Mouse (Mus musculus) myocyte (in vitro differentiated cells): Measurements from ENCODE around the gene Csgalnact2. TPM values are rescaled to one million over a fixed set of nuclear protein-coding genes. Genes with fewer than 3 reads are reported as not detected.

Source experiments
- H3K27me3 ChIP-seq: one replicate; pipeline ENCODE4 v1.6.1; 2011; ENCODE audit not compliant: control insufficient read depth, insufficient read depth, insufficient read length
- H3K36me3 ChIP-seq: one replicate; pipeline ENCODE4 v1.6.1; 2011; ENCODE audit not compliant: control insufficient read depth, insufficient read depth
- H3K4me2 ChIP-seq: one replicate; pipeline ENCODE4 v1.6.1; 2011; ENCODE audit warnings: low read depth, control low read depth
- H3K4me3 ChIP-seq: one replicate; pipeline ENCODE4 v1.5.1; 2011; ENCODE audit warnings: mild to moderate bottlenecking, control low read depth, moderate library complexity
- H3K79me2 ChIP-seq: one replicate; pipeline ENCODE4 v1.6.1; 2011; ENCODE audit not compliant: control insufficient read depth, insufficient read depth
- H3ac ChIP-seq: one replicate; pipeline ENCODE4 v1.6.1; 2011; ENCODE audit not compliant: control insufficient read depth, insufficient read length
- CEBPB ChIP-seq: IDR thresholded peaks from 2 replicates; pipeline ENCODE4 v1.6.1; 2011; ENCODE audit warnings: mild to moderate bottlenecking, moderate library complexity; ENCODE audit not compliant: poor library complexity, insufficient read depth, severe bottlenecking
- E2F4 ChIP-seq: IDR thresholded peaks from one replicate; pipeline ENCODE4 v1.6.1; 2011; ENCODE audit warnings: mild to moderate bottlenecking, control low read depth, moderate library complexity; ENCODE audit not compliant: insufficient read depth
- MAX ChIP-seq: IDR thresholded peaks from one replicate; pipeline ENCODE4 v1.6.1; 2011; ENCODE audit warnings: low read depth, mild to moderate bottlenecking, control low read depth
- MYOD1 ChIP-seq, 3 experiments: IDR thresholded peaks; one replicate each; pipeline ENCODE4 v1.6.1; 2011; ENCODE audit warnings: control low read depth in 2 of 3, low read depth in 2 of 3, mild to moderate bottlenecking in 2 of 3, moderate library complexity in 1 of 3; ENCODE audit not compliant: insufficient read length in 2 of 3, control insufficient read depth in 1 of 3
- MYOG ChIP-seq, 3 experiments: IDR thresholded peaks; one replicate each; pipeline ENCODE4 v1.6.1; 2011; ENCODE audit warnings: control low read depth in 2 of 3, low read depth in 2 of 3, mild to moderate bottlenecking in 2 of 3; ENCODE audit not compliant: insufficient read length in 2 of 3, control insufficient read depth in 1 of 3, insufficient read depth in 1 of 3
- POLR2A ChIP-seq: IDR thresholded peaks from one replicate; pipeline ENCODE4 v1.6.1; 2011; ENCODE audit warnings: low read depth, mild to moderate bottlenecking, control low read depth, moderate library complexity; ENCODE audit not compliant: insufficient read length
- POLR2AphosphoS2 ChIP-seq: IDR thresholded peaks from one replicate; pipeline ENCODE4 v1.6.1; 2011; ENCODE audit warnings: low read depth, control low read depth; ENCODE audit not compliant: insufficient read length
- REST ChIP-seq: IDR thresholded peaks from one replicate; pipeline ENCODE4 v1.6.1; 2011; ENCODE audit warnings: mild to moderate bottlenecking, control low read depth, moderate library complexity; ENCODE audit not compliant: insufficient read depth, insufficient read length
- SRF ChIP-seq: IDR thresholded peaks from one replicate; pipeline ENCODE4 v1.6.1; 2011; ENCODE audit warnings: low read depth; ENCODE audit not compliant: control insufficient read depth, insufficient read length
- TCF12 ChIP-seq: IDR thresholded peaks from one replicate; pipeline ENCODE4 v1.6.1; 2011; ENCODE audit warnings: mild to moderate bottlenecking, control low read depth; ENCODE audit not compliant: poor library complexity, insufficient read depth, severe bottlenecking
- TCF3 ChIP-seq: IDR thresholded peaks from one replicate; pipeline ENCODE4 v1.6.1; 2011; ENCODE audit warnings: low read depth, control low read depth; ENCODE audit not compliant: insufficient read length
- USF1 ChIP-seq: IDR thresholded peaks from one replicate; pipeline ENCODE4 v1.6.1; 2011; ENCODE audit warnings: low read depth, mild to moderate bottlenecking, control low read depth, moderate library complexity
- polyA plus RNA-seq: library from polyadenylated mRNA; unstranded; fragments of >200 nt; fragmentation: generic; extraction: Trizol; gene quantifications from one replicate; pipeline ENCODE4 v1.2.1, GENCODE M21; 2012; ENCODE audit warnings: missing spikeins

Gene Csgalnact2
- polyA plus RNA-seq, 1 experiment: 5.8 TPM

DNA sequence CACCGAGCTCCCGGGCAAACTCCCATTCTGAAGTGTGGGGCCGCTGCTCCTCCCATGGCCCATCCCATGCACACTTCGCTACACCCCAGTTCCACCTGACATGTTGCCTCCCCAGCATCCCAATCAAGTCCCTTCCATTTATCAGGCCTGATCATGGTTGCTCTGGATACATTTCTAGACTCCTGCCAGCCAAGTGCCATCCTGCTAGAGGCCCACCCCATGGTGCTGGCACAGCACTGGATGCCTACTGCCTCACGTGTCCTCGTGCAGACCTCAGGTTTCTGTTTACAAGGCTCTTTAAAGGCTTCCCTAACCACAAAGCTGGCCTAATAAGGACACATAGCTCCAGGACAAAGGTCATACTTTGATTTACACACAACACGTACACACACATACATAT is 32.4 kb upstream of the Csgalnact2 start:
- TF ChIP-seq TCF12 (no peak), REST (no peak), MYOD1 (IDR thresholded peaks at IDR 0.05; ENCODE audit: control insufficient read depth in 1 of 3, insufficient read length in 2 of 3, low read depth in 2 of 3) (no peak), CEBPB (no peak), MAX (no peak), TCF3 (no peak), SRF (no peak)
- H3K4me3 ChIP-seq: no peak overlapping the region
- peaks cover 13% of the 10 kb centered on the region for H3K27me3 ChIP-seq
- no peaks in the 10 kb centered on the region for H3K36me3 ChIP-seq
- H3K4me2 ChIP-seq: no peak overlapping the region
- no peaks in the 10 kb centered on the region for H3K79me2 ChIP-seq
- no peak overlapping the region for H3ac ChIP-seq

DNA sequence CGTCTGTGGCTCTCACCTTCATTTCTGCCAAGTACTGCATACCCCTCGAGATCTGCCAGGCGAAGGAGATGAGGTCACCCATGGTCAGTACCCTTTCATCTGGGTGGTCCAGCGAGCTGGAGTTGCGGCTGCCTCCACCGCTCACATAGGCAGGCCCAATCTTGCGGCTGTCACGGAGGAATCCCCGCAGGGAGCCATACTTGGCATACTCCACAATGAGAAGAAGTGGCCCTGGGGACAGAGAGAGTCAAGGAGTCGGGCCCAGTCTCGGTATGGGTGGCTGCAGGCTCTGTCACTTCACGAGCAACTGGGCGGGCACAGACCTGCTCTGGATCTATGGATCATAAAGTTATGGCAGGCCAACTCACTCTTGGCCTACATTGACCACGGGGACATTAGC is 29.2 kb upstream of the Csgalnact2 start:
- Histone ChIP-seq H3K79me2 (no peaks in the 10 kb centered on the region), H3K4me2 (no peak overlapping the region), H3K36me3 (no peaks in the 10 kb centered on the region), H3K4me3 (no peak overlapping the region), H3ac (no peak overlapping the region), H3K27me3 (peaks cover 6% of the 10 kb centered on the region)
- TF ChIP-seq MYOG (IDR thresholded peaks at IDR 0.05; ENCODE audit: control insufficient read depth in 1 of 3, insufficient read depth in 1 of 3, insufficient read length in 2 of 3, low read depth in 2 of 3) (no peak), USF1 (no peak), POLR2AphosphoS2 (no peak), CEBPB (no peak), TCF12 (no peak), MAX (no peak), SRF (no peak), MYOD1 (IDR thresholded peaks at IDR 0.05; ENCODE audit: control insufficient read depth in 1 of 3, insufficient read length in 2 of 3, low read depth in 2 of 3) (no peak), TCF3 (no peak), E2F4 (no peak), POLR2A (no peak), REST (no peak)

DNA sequence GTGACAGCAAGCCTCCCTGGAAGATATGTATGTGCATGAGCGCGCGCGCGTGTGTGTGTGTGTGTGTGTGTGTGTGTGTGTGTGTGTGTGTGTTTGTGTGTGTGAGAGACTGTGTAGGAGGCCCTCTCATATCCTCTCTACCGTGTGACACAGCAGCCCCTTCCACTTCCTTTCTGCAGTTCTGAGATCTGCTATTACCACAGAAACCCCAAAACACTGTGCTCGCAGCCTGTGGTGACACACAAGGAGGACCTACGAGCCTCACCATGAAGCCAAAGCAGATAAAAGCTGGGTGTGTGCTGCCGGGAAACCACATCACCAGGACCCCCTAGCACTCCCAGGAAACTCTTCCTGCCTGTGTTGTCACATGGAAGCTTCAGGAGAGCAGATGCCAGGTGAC is 28.1 kb upstream of the Csgalnact2 start:
- Histone ChIP-seq H3ac (no peak overlapping the region), H3K4me3 (no peak overlapping the region), H3K27me3 (peaks cover 6% of the 10 kb centered on the region), H3K36me3 (no peaks in the 10 kb centered on the region), H3K4me2 (no peak overlapping the region), H3K79me2 (no peaks in the 10 kb centered on the region)
- TF ChIP-seq MYOD1 (IDR thresholded peaks at IDR 0.05; ENCODE audit: control insufficient read depth in 1 of 3, insufficient read length in 2 of 3, low read depth in 2 of 3): no peak
- no peak for TF ChIP-seq SRF
- no peak for TF ChIP-seq CEBPB
- TF ChIP-seq USF1: no peak
- TF ChIP-seq TCF12: no peak
- TF ChIP-seq POLR2A: no peak
- TF ChIP-seq MAX: no peak
- no peak for TF ChIP-seq POLR2AphosphoS2

DNA sequence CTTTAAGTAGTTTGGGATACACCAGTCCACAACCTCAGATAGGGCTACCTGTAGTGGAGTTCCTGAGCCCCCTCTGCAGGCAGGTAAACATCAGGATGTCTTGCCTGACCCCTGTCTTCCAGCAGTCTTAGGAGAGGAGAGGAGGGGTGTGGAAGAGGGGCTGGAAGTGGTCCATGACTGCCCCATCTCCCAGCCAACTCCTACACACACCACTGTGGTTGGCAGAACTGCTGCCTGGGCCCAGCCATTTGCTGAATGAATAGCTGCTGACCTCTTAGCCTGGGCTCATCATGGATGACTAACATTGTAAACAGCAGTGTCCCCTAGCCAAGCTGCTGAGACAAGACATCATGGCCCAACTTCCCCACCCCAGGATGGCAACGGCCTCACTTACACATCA is 26.6 kb upstream of the Csgalnact2 start:
- Histone ChIP-seq H3K79me2 (no peaks in the 10 kb centered on the region), H3K27me3 (peaks cover 6% of the 10 kb centered on the region), H3K4me3 (no peak overlapping the region), H3ac (no peak overlapping the region), H3K4me2 (no peak overlapping the region), H3K36me3 (no peaks in the 10 kb centered on the region)
- TF ChIP-seq REST: no peak
- TF ChIP-seq POLR2A: no peak
- TF ChIP-seq MYOG (IDR thresholded peaks at IDR 0.05; ENCODE audit: control insufficient read depth in 1 of 3, insufficient read depth in 1 of 3, insufficient read length in 2 of 3, low read depth in 2 of 3): no peak
- TF ChIP-seq TCF12: no peak
- no peak for TF ChIP-seq TCF3
- TF ChIP-seq E2F4: no peak
- TF ChIP-seq MAX: no peak
- TF ChIP-seq CEBPB: no peak
- TF ChIP-seq USF1: no peak
- TF ChIP-seq POLR2AphosphoS2: no peak
- TF ChIP-seq MYOD1 (IDR thresholded peaks at IDR 0.05; ENCODE audit: control insufficient read depth in 1 of 3, insufficient read length in 2 of 3, low read depth in 2 of 3): no peak
- no peak for TF ChIP-seq SRF

DNA sequence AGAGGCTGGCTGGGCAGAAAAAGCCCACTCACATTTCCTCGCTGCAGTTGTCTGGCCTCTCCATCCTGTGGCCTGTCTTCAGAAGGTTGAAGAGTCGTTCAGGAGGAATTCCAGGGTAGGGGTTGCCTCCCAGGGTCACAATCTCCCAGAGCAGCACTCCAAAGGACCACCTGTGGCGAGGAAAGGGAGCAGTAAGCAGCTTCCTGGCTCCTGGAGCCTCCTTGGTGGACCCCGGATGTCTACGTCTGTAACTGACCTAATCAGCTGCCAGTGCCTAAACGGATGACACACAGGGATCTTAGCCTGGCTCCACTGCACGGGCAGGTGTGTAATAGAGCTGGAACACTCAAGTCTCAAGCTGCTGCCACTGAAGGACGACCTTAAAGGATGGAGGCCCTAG is 25.8 kb upstream of the Csgalnact2 start:
- H3K4me3 ChIP-seq: no peak overlapping the region
- peaks cover 6% of the 10 kb centered on the region for H3K27me3 ChIP-seq
- no peaks in the 10 kb centered on the region for H3K36me3 ChIP-seq
- no peaks in the 10 kb centered on the region for H3K79me2 ChIP-seq
- TF ChIP-seq TCF3 (no peak), POLR2A (no peak), USF1 (no peak), MYOD1 (IDR thresholded peaks at IDR 0.05; ENCODE audit: control insufficient read depth in 1 of 3, insufficient read length in 2 of 3, low read depth in 2 of 3) (no peak), MAX (no peak), TCF12 (no peak), POLR2AphosphoS2 (no peak), MYOG (IDR thresholded peaks at IDR 0.05; ENCODE audit: control insufficient read depth in 1 of 3, insufficient read depth in 1 of 3, insufficient read length in 2 of 3, low read depth in 2 of 3) (no peak), SRF (no peak), REST (no peak), CEBPB (no peak)
- no peak overlapping the region for H3ac ChIP-seq
- H3K4me2 ChIP-seq: no peak overlapping the region
